Mouse (Mus musculus): ENCODE data around the gene Trio. TPM values are rescaled to one million over a fixed set of nuclear protein-coding genes. Genes with fewer than 3 reads are reported as not detected.

Gene Trio
- polyA plus RNA-seq, 1 experiment from 2014 or later: 32.9 TPM

DNA sequence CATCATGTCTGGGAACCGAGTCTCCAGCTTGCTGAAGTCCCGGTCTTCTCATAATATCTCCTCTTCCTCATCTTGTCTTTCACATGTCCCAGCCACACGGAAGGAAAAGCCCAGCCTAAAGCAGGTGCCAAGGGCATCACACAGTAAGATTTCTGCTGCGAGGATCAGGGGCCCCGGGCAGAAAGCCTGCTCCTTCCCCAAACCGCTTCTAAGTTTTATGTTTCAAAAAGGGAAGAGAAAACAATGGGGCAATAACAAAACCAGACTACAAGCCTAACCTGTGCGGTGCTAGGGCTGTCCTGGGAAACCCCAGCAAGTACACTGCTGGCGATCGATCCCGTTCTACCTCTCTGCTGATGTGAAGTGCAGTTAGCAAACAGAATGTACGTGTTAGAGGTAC lies 162.7 kb downstream of the Trio start:
- no peak overlapping the region for H3K4me3 ChIP-seq
- H3K9ac ChIP-seq: no peak overlapping the region
- H3K27me3 ChIP-seq: no peaks in the 10 kb centered on the region
- H3K36me3 ChIP-seq: peaks cover 26% of the 10 kb centered on the region
- no peak for ATAC-seq (ENCODE audit: low read depth)
- WGBS: 89% methylated on average over 11 of the region's 11 CpGs
- no peaks in the 10 kb centered on the region for H3K9me3 ChIP-seq
- H3K4me2 ChIP-seq: no peak overlapping the region
- peaks cover 5% of the 10 kb centered on the region for H3K4me1 ChIP-seq (replicated peaks)
- no peak overlapping the region for H3K27ac ChIP-seq (replicated peaks)

GRCm38 (mm10) chr15:27860439-27860838 lies 165.2 kb downstream of the Trio start:
- 92% methylated on average over 14 of the region's 14 CpGs for WGBS
- Histone ChIP-seq H3K9ac (no peak overlapping the region), H3K27me3 (no peaks in the 10 kb centered on the region), H3K9me3 (no peaks in the 10 kb centered on the region), H3K4me2 (no peak overlapping the region), H3K27ac (replicated peaks) (no peak overlapping the region), H3K4me3 (no peak overlapping the region), H3K36me3 (peaks cover 34% of the 10 kb centered on the region), H3K4me1 (replicated peaks) (peaks cover 18% of the 10 kb centered on the region)
- no peak for ATAC-seq (ENCODE audit: low read depth)

DNA sequence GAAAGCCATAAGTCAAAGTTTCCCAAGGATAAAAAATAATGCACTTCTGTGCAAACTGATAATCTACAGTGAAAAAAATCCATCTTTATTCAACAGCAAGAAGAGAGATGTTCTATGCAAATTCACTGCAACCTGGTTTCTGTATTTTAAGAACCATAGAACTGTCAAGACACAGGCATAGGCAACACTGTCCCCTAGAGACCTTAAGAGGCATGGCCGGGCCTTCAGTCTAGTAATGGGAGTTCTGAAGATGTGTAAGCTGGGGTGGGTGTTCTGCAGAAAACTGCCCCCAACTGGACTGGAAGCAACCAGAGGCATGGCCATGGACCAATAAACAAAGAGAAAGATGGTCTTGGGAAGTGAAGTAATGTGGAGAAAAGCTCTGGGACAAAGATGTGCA lies 166.1 kb downstream of the Trio start:
- Histone ChIP-seq H3K27ac (replicated peaks) (no peak overlapping the region), H3K27me3 (no peaks in the 10 kb centered on the region)

DNA sequence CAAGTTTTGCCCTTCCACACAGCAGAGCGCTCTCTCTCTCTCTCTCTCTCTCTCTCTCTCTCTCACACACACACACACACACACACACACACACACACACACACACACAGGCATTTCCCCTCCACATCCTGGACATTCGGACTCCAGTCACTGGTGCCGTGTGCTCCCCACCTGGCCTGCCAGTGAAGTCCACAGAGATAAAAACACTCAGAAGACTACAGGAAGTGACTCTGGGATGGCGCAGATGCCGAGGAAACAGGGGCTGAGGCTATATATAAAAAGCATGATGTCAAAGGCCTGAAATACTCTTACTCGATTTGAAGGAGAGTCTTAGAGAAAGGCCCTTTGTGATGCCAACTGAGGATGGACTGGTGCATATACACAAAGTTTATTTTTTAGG lies 166.5 kb downstream of the Trio start:
- no peak for ATAC-seq (ENCODE audit: low read depth)
- no peaks in the 10 kb centered on the region for H3K27me3 ChIP-seq
- H3K4me3 ChIP-seq: no peak overlapping the region
- 75% methylated on average over 6 of the region's 6 CpGs for WGBS
- H3K4me1 ChIP-seq (replicated peaks): peaks cover 18% of the 10 kb centered on the region
- H3K9ac ChIP-seq: no peak overlapping the region
- H3K9me3 ChIP-seq: no peaks in the 10 kb centered on the region
- no peak overlapping the region for H3K4me2 ChIP-seq
- no peak overlapping the region for H3K27ac ChIP-seq (replicated peaks)
- H3K36me3 ChIP-seq: peaks cover 32% of the 10 kb centered on the region

More for the DNA sequence above, 166.1 kb downstream of the Trio start:
- Histone ChIP-seq H3K36me3 (peaks cover 32% of the 10 kb centered on the region), H3K4me2 (no peak overlapping the region), H3K4me3 (no peak overlapping the region), H3K9me3 (no peaks in the 10 kb centered on the region), H3K9ac (no peak overlapping the region), H3K4me1 (replicated peaks) (peaks cover 18% of the 10 kb centered on the region)
- no peak for ATAC-seq (ENCODE audit: low read depth)
- 81% methylated on average over 1 of the region's 1 CpGs for WGBS

- Histone ChIP-seq H3K27ac (replicated peaks) (no peak overlapping the region), H3K36me3 (peaks cover 38% of the 10 kb centered on the region), H3K4me2 (no peak overlapping the region), H3K4me3 (no peak overlapping the region), H3K4me1 (replicated peaks) (peaks cover 18% of the 10 kb centered on the region), H3K27me3 (no peaks in the 10 kb centered on the region), H3K9me3 (no peaks in the 10 kb centered on the region), H3K9ac (no peak overlapping the region)
- ATAC-seq (ENCODE audit: low read depth): no peak
- WGBS: 92% methylated on average over 7 of the region's 7 CpGs
These were observed 167.3 kb downstream of the Trio start for GRCm38 (mm10) chr15:27858179-27858819.

GRCm38 (mm10) chr15:27857242-27857641 lies 168.4 kb downstream of the Trio start:
- H3K27me3 ChIP-seq: no peaks in the 10 kb centered on the region
- 91% methylated on average over 7 of the region's 7 CpGs for WGBS

GRCm38 (mm10) chr15:27856050-27856787 lies 169.4 kb downstream of the Trio start:
- H3K27me3 ChIP-seq: no peaks in the 10 kb centered on the region
- no peak overlapping the region for H3K9ac ChIP-seq
- H3K4me1 ChIP-seq (replicated peaks): peaks cover 18% of the 10 kb centered on the region
- H3K27ac ChIP-seq (replicated peaks): no peak overlapping the region
- ATAC-seq (ENCODE audit: low read depth): no peak
- no peak overlapping the region for H3K4me3 ChIP-seq
- H3K4me2 ChIP-seq: 0 out of 2 replicates have a peak overlapping the region, but pooled peaks have one; percentile 1
- H3K36me3 ChIP-seq: peaks cover 56% of the 10 kb centered on the region
- H3K9me3 ChIP-seq: no peaks in the 10 kb centered on the region
- WGBS: 62% methylated on average over 29 of the region's 29 CpGs

More at GRCm38 (mm10) chr15:27857242-27857641, 168.4 kb downstream of the Trio start:
- no peak overlapping the region for H3K4me3 ChIP-seq
- H3K4me2 ChIP-seq: no peak overlapping the region
- H3K9ac ChIP-seq: no peak overlapping the region
- no peaks in the 10 kb centered on the region for H3K9me3 ChIP-seq
- H3K27ac ChIP-seq (replicated peaks): no peak overlapping the region
- H3K36me3 ChIP-seq: peaks cover 48% of the 10 kb centered on the region
- ATAC-seq (ENCODE audit: low read depth): no peak
- peaks cover 18% of the 10 kb centered on the region for H3K4me1 ChIP-seq (replicated peaks)

DNA sequence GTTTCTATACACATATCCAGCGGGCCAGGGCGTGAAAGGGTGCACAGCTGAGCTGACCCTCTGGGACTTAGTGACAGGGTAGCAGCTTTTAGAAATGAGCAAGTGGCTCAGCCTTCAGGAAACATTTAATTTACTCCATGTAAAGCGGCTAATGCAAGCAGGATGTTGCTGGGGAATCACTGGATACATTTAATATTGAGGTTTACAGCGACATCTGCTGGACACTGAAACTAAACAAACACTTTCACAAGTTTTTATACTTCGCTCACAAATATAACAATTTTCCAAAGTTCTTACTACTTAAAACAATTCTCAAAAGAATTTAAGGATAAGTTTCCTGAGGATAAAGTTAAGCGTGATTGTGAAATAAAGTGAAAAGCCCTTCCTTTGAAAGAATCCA lies 174.3 kb downstream of the Trio start:
- Histone ChIP-seq H3K4me2 (no peak overlapping the region), H3K36me3 (peaks cover 96% of the 10 kb centered on the region), H3K9ac (no peak overlapping the region), H3K9me3 (no peaks in the 10 kb centered on the region), H3K4me3 (no peak overlapping the region), H3K27ac (replicated peaks) (no peak overlapping the region), H3K27me3 (no peaks in the 10 kb centered on the region), H3K4me1 (replicated peaks) (peaks cover 6% of the 10 kb centered on the region; the same call in 1 of the 2 replicates)
- no peak for ATAC-seq (ENCODE audit: low read depth)
- 84% methylated on average over 6 of the region's 6 CpGs for WGBS

DNA sequence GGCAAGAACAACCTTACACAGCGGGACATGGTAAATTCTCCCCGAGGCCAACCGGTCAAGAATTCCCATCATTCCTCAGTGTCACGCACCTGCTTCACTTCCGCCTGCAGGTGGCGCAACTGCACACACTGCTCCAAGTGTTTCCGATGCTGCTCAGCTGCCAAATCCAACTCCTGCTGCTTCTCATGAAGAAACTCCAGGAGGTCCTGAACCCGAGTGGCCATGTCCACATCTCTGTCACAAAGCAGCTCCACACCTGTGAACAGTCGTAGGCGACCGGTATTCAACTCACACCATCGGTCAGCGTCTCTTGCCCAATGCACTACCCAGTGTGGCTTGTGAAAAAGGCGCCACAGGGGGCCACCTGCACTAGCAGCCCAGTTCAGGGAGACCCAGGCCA lies 174.7 kb downstream of the Trio start:
- no peaks in the 10 kb centered on the region for H3K27me3 ChIP-seq
- H3K4me1 ChIP-seq (replicated peaks): peaks cover 1% of the 10 kb centered on the region; the same call in 1 of the 2 replicates
- peaks cover 96% of the 10 kb centered on the region for H3K36me3 ChIP-seq
- H3K4me2 ChIP-seq: no peak overlapping the region
- no peak overlapping the region for H3K9ac ChIP-seq
- WGBS: 90% methylated on average over 14 of the region's 14 CpGs
- no peak overlapping the region for H3K4me3 ChIP-seq
- 0 out of 2 replicates have a peak, but pooled peaks have one; percentile 21 for ATAC-seq (ENCODE audit: low read depth)
- H3K27ac ChIP-seq (replicated peaks): no peak overlapping the region
- no peaks in the 10 kb centered on the region for H3K9me3 ChIP-seq

DNA sequence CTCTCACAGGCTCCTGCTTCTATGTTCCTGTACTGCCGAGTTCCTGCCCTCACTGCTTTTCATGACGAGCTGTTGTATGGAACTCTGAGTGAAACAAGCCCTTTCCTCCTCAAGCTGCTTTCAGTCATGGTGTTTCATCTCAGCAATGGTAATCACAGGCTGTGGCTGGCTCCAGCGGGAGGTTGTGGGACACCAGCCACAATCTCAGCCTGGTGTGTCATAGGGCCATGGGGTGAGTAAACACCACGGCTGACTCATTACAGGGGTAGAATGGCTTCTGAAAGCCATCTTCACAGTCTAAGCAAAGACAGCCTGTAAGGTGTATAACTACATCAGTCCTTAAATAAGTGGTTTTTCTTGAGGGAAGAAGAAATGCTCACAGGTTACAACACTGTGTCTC lies 175.7 kb downstream of the Trio start:
- H3K27ac ChIP-seq (replicated peaks): no peak overlapping the region
- ATAC-seq (ENCODE audit: low read depth): no peak
- H3K4me1 ChIP-seq (replicated peaks): no peaks in the 10 kb centered on the region
- no peak overlapping the region for H3K4me3 ChIP-seq
- WGBS: 93% methylated on average over 4 of the region's 4 CpGs
- no peaks in the 10 kb centered on the region for H3K27me3 ChIP-seq
- peaks cover 98% of the 10 kb centered on the region for H3K36me3 ChIP-seq
- no peaks in the 10 kb centered on the region for H3K9me3 ChIP-seq
- no peak overlapping the region for H3K4me2 ChIP-seq
- H3K9ac ChIP-seq: no peak overlapping the region

DNA sequence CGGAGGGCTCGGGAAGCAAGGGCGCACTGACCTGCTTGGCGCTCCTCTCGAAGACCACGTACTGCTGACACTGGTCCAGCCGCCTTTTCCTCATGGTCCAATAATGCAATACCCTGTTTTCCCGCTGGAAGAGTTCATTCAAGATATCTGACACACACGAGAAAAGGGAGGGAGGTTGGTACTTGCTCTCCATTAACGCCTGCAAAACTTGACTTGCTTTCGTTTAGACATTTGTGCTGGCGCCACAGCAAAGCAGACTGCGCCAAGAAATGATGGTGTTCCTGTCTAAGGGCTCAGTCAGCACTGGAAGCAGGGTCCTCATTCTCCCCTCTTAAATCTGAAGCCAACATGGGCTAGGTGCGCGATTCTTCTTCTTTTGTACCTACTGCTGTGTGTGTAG lies 184.0 kb downstream of the Trio start:
- Histone ChIP-seq H3K9me3 (no peaks in the 10 kb centered on the region), H3K9ac (no peak overlapping the region), H3K36me3 (peaks cover 92% of the 10 kb centered on the region), H3K4me3 (no peak overlapping the region), H3K27me3 (no peaks in the 10 kb centered on the region), H3K27ac (replicated peaks) (no peak overlapping the region), H3K4me1 (replicated peaks) (no peaks in the 10 kb centered on the region; the same call in 1 of the 2 replicates), H3K4me2 (no peak overlapping the region)
- ATAC-seq (ENCODE audit: low read depth): no peak
- WGBS: 92% methylated on average over 15 of the region's 15 CpGs

DNA sequence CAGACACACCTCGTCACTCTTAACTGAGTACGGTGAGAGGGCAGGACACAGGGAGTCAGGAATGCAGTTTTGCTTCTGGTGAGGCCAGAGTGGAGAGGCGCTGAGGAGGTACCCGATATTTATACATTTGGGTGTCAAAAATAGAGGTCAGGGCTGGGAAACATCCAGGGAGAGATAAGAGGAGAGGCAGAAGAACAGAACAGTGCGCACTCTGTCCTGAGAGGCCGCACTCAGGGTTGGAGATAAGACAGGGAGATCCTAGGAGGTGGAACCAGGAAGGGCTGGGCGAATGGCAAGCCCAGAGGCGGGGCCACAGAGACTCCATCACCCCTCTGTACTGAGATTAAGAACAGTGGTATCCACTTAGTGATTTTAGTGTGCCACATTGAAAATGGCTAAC lies 185.1 kb downstream of the Trio start:
- no peak overlapping the region for H3K27ac ChIP-seq (replicated peaks)
- WGBS: 92% methylated on average over 8 of the region's 8 CpGs
- H3K4me1 ChIP-seq (replicated peaks): no peaks in the 10 kb centered on the region; the same call in 1 of the 2 replicates
- peaks cover 91% of the 10 kb centered on the region for H3K36me3 ChIP-seq
- no peaks in the 10 kb centered on the region for H3K27me3 ChIP-seq
- no peak overlapping the region for H3K4me2 ChIP-seq
- no peak overlapping the region for H3K4me3 ChIP-seq
- H3K9me3 ChIP-seq: no peaks in the 10 kb centered on the region
- H3K9ac ChIP-seq: no peak overlapping the region
- ATAC-seq (ENCODE audit: low read depth): no peak
